Mouse (Mus musculus) heart, embryonic 11.5 days (tissue): Measurements from ENCODE around the gene Cx3cr1. TPM values are rescaled to one million over a fixed set of nuclear protein-coding genes. Genes with fewer than 3 reads are reported as not detected.

Source experiments
- ATAC-seq: fragments of 200-750 bp; cut with Nextera tagmentation; replicated peaks from 2 replicates; pipeline ENCODE4 v1.8.0; 2017; ENCODE audit warnings: moderate library complexity; ENCODE audit not compliant: insufficient number of reproducible peaks, low FRiP score, low TSS enrichment
- H3K27ac ChIP-seq: fragments of 300-500 bp; sonication (generic); 2 replicates; pipeline ENCODE4 v1.5.1; 2014; ENCODE audit warnings: mild to moderate bottlenecking, low read depth, low read length
- H3K27me3 ChIP-seq: fragments of 300-500 bp; sonication (generic); 2 replicates; pipeline ENCODE4 v1.6.1; 2014; ENCODE audit warnings: mild to moderate bottlenecking, low read length, mixed read lengths; ENCODE audit not compliant: control insufficient read depth, insufficient read depth
- H3K36me3 ChIP-seq: fragments of 300-500 bp; sonication (generic); 2 replicates; pipeline ENCODE4 v1.6.1; 2014; ENCODE audit warnings: mild to moderate bottlenecking, low read length, moderate library complexity, mixed read lengths; ENCODE audit not compliant: control insufficient read depth, insufficient read depth
- H3K4me1 ChIP-seq: fragments of 300-500 bp; sonication (generic); 2 replicates; pipeline ENCODE4 v1.6.1; 2014; ENCODE audit warnings: low read length; ENCODE audit not compliant: control insufficient read depth, insufficient read depth
- H3K4me2 ChIP-seq: fragments of 300-500 bp; sonication (generic); 2 replicates; pipeline ENCODE4 v1.6.1; 2014; ENCODE audit warnings: mild to moderate bottlenecking, moderate library complexity
- H3K4me3 ChIP-seq: fragments of 300-500 bp; sonication (generic); 2 replicates; pipeline ENCODE4 v1.5.1; 2014; ENCODE audit warnings: low read depth, low read length
- H3K9ac ChIP-seq: fragments of 300-500 bp; sonication (generic); 2 replicates; pipeline ENCODE4 v1.6.1; 2014; ENCODE audit warnings: mild to moderate bottlenecking, low read depth, low read length, moderate library complexity
- H3K9me3 ChIP-seq: fragments of 300-500 bp; sonication (generic); replicated peaks from 2 replicates; pipeline ENCODE4 v1.6.1; 2016; ENCODE audit warnings: low read length; ENCODE audit not compliant: control insufficient read depth
- WGBS: fragments of 180-500 bp; shearing (Covaris S2); extraction: QIAGEN DNeasy Blood & Tissue Kit; methylation state at CpG from one replicate; pipeline ENCODE4 v1.1.7; 2014; ENCODE audit not compliant: insufficient replicate concordance; 5-methylcytosine and 5-hydroxymethylcytosine counted together
- polyA plus RNA-seq: library from polyadenylated mRNA; unstranded; fragments of >200 nt; fragmentation: Nextera tagmentation; extraction: Ambion mirVana; gene quantifications from 2 replicates; pipeline ENCODE4 v1.2.1, GENCODE M21; 2014

Cx3cr1 gene
- polyA plus RNA-seq, 1 experiment from 2014 or later, result 3.1 TPM

DNA sequence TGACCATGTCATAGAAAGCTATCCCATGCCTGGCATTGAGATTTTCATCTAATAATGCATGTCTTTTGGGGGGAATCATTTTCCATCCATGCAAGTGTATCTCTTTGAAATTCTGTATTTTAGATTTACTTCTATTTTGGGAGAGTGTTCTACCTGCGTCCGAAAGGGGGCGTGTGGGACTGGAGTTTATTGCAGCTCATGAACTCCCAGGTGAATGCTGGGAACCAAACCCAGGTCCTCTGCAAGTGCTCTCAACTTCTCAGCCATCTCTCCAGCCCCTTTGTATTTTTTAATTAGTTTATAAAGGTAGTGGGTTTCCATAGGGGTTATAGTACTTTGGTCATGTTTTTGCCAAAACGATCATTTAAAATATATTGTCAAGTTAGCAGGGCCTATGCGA lies 175.8 kb downstream of the Cx3cr1 start:
- Histone ChIP-seq H3K4me2 (peak overlapping the region; percentile 77), H3K27me3 (no peaks in the 10 kb centered on the region), H3K9ac (peak overlapping the region; percentile 73; the same call in 1 of the 2 replicates), H3K4me1 (peaks cover 9% of the 10 kb centered on the region), H3K27ac (no peak overlapping the region), H3K9me3 (no peaks in the 10 kb centered on the region), H3K36me3 (no peaks in the 10 kb centered on the region), H3K4me3 (no peak overlapping the region; the same call in 1 of the 2 replicates)
- no peak for ATAC-seq
- WGBS, result 84% methylated on average over 5 of the region's 5 CpGs

DNA sequence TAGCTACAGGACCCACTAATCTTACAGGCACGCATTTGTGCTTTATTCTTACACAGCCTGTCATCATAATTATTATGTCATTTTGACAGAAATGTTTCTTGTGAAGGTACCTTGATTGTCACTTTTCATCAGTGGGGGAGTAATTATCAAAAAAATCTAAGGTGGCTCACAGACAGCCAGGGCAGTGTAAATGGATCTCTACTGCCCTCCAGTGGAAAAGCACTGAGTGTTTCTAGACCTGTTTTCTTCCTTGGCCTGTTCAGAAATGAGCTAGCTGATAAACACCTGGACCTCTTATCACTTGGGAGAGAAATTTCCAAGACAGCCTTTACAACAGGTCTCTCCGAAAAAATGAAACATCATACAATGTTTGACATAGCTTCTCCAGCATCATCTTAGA lies 179.0 kb downstream of the Cx3cr1 start:
- H3K4me3 ChIP-seq, result no peak overlapping the region
- no peaks in the 10 kb centered on the region for H3K36me3 ChIP-seq
- H3K27ac ChIP-seq, result no peak overlapping the region
- H3K27me3 ChIP-seq, result no peaks in the 10 kb centered on the region
- no peaks in the 10 kb centered on the region for H3K9me3 ChIP-seq
- H3K9ac ChIP-seq, result no peak overlapping the region
- no peak overlapping the region for H3K4me2 ChIP-seq
- no peak for ATAC-seq
- WGBS, result 50% methylated on average over 2 of the region's 2 CpGs
- peaks cover 4% of the 10 kb centered on the region for H3K4me1 ChIP-seq

DNA sequence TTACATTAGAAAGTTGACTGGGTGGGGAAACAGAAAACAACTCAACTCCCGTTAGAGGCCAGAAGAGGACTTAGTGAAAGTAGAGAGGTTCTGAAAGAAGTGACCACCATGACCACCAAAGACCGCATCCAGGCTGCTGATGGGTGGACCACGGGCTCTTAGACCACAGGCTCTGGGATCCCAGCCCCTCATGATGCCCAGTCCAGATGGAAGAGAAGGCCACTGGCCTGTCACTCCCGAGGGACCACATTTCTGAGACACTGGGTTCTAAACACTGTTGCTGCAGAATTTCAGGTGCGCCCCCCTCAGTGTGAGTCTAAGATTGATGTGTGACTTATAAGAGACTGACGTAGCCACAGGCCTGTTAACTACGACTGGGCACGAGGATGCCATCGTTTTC lies 180.2 kb downstream of the Cx3cr1 start:
- no peak overlapping the region for H3K4me3 ChIP-seq
- no peaks in the 10 kb centered on the region; the same call in 1 of the 2 replicates for H3K4me1 ChIP-seq
- H3K9me3 ChIP-seq, result no peaks in the 10 kb centered on the region
- WGBS, result 84% methylated on average over 9 of the region's 9 CpGs
- no peaks in the 10 kb centered on the region for H3K36me3 ChIP-seq
- ATAC-seq, result no peak
- no peak overlapping the region for H3K9ac ChIP-seq
- no peaks in the 10 kb centered on the region for H3K27me3 ChIP-seq
- no peak overlapping the region for H3K27ac ChIP-seq
- no peak overlapping the region for H3K4me2 ChIP-seq

DNA sequence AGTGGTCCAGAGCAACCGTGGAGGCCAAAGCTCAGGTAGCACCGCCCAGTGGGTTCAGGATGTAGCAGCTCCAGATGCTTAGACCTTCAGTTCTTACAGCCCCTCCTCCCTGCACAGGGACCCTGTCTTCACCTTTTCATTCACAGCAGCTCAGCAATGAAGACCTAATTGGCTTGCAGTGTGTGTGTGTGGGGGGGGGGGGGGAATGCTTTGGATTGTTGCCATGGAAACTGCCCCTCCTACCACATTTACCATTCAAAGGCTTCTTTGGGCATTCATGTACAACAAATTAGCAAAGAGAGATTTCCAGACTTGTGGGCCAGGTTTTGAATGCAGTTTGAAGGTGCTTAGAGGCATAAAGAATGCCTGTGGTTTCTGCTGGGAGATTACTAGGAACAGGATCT lies 180.8 kb downstream of the Cx3cr1 start:
- WGBS, result 66% methylated on average over 2 of the region's 2 CpGs

DNA sequence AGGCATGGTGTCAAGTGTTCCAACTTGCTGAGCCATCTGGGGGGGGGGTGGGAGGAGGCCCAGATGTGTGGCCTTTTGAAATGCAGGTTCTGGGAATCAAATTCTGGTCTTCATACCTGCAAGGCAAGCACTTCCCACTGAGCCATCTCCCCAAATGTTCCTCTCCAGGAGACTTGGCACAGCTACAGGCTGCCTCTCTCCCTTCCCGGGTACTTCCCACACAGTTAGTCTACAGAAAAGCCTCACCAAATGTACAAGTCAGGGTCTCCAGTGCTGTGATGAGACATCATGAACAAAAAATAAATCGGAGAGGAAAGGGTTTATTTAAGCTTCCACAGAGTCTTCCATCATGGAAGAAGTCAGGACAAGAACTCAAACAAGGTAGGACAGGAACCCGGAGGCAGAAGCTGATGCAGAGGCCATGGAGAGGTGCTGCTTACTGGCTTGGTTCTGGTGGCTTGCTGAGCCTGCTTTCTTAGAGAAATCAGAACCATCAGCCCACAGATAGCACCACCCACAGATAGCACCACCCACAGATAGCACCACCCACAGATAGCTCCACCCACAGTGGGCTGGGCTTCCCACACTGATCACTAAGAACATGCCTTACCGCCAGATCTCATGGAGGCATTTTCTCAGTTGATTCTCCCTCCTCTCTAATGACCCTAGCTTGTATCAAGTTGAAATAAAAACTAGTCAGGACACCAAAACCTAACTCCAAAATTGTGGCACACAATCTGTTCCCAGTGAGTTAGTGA lies 182.4 kb downstream of the Cx3cr1 start:
- Histone ChIP-seq H3K36me3 (no peaks in the 10 kb centered on the region), H3K9ac (no peak overlapping the region), H3K27me3 (no peaks in the 10 kb centered on the region), H3K9me3 (no peaks in the 10 kb centered on the region), H3K27ac (no peak overlapping the region), H3K4me3 (no peak overlapping the region), H3K4me1 (no peaks in the 10 kb centered on the region), H3K4me2 (no peak overlapping the region)
- no peak for ATAC-seq
- WGBS, result 67% methylated on average over 4 of the region's 4 CpGs

More for the DNA sequence above, 180.8 kb downstream of the Cx3cr1 start:
- no peaks in the 10 kb centered on the region for H3K27me3 ChIP-seq
- H3K4me3 ChIP-seq, result no peak overlapping the region
- no peak for ATAC-seq
- H3K4me1 ChIP-seq, result no peaks in the 10 kb centered on the region
- no peak overlapping the region for H3K4me2 ChIP-seq
- no peak overlapping the region for H3K9ac ChIP-seq
- H3K9me3 ChIP-seq, result no peaks in the 10 kb centered on the region
- no peaks in the 10 kb centered on the region for H3K36me3 ChIP-seq
- no peak overlapping the region for H3K27ac ChIP-seq

DNA sequence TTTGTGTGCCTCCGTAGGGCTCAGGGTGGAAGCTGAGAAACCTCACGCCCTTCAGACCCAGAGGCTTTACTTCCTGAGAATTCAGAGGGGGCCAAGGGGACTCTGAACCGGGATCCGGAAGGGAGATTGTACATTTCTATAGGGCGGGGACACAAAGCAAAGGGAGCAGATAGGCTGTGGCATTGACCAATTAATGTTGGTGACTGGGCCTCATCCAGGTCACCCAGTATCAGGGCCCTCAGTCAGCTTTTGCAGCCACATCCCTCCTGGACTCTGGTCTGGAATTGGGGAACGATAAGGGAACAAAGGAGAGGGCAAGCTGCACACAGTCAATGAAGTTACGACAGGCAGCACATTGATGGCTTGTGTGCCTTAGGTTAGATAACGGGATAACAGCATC lies 215.5 kb downstream of the Cx3cr1 start:
- H3K27me3 ChIP-seq, result no peaks in the 10 kb centered on the region
- no peak for ATAC-seq

DNA sequence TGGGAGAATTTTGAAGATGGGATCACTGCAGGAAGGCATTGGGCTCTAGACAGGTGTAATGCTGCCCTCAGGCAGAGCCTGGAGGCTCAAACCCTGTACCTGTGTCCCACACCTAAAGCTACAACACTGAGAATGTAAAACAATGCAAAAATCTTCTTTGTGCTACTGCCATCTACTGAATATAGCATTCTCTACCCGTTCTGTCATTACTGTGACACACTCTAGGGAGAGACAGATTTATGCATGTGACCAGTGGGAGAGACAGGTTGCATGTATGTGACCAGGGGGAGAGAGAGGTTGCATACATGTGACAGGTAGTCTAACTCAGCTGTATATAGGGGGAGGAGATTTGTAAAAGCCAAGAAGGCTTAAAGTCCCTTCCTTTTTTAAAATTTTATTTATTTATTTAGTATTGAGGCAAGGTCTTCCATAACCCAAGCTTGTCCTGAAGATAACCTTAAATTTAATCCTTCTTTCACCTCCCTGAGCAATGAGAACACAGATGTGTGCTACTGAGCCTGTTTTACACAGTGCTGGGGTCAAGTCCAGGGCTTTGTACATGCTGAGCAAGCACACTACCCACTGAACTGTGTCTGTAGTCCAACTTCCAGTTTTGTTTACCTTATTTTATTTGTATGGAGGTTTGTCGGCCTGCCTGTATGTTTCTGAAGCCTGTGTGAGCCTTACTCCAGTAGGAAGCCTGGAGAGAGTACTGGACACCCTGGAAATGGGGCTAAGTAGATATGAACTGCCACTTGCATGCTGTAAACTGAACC lies 216.4 kb downstream of the Cx3cr1 start:
- no peak overlapping the region for H3K4me3 ChIP-seq
- H3K36me3 ChIP-seq, result no peaks in the 10 kb centered on the region
- no peak overlapping the region for H3K9ac ChIP-seq
- no peaks in the 10 kb centered on the region for H3K9me3 ChIP-seq
- H3K4me1 ChIP-seq, result no peaks in the 10 kb centered on the region
- no peak for ATAC-seq
- no peak overlapping the region for H3K4me2 ChIP-seq
- no peak overlapping the region for H3K27ac ChIP-seq
- no peaks in the 10 kb centered on the region for H3K27me3 ChIP-seq
- WGBS, result 73% methylated on average over 2 of the region's 2 CpGs

More for the DNA sequence above, 215.5 kb downstream of the Cx3cr1 start:
- Histone ChIP-seq H3K4me2 (no peak overlapping the region), H3K4me1 (no peaks in the 10 kb centered on the region), H3K9me3 (no peaks in the 10 kb centered on the region), H3K27ac (no peak overlapping the region), H3K36me3 (no peaks in the 10 kb centered on the region), H3K4me3 (no peak overlapping the region), H3K9ac (no peak overlapping the region)
- 53% methylated on average over 8 of the region's 8 CpGs for WGBS

DNA sequence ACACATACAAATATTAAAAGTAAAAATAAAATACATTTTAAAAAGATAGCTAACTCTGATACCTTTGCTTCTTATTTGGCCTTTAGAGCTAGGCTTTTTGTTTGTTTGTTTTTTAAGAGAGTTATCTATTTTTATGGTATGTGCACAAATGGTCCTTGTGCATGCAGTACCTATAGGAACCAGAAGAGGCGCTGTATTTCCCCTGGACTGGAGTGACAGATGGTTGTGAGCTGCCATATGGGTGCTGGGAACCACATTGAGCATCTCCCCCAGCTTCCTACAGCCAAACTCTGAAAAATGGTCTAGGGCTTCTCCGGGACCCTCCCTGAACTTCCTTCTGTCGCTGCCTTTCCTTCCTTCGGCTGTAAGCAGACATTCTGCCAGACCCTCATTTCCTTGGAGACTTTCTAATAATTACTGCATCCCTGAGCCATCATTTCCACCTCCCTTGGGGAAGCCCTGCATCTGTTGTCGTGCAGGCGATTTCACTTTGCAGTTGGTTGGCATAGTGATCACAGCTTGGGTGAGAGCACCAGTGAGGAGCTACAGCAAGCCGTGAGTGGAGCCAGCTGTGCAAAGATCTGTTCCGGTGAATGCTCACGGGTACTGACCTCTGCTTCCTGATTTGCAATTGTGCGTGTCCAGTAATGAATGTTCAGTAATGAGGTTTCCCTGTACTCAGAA lies 217.2 kb downstream of the Cx3cr1 start:
- no peaks in the 10 kb centered on the region for H3K4me1 ChIP-seq
- H3K4me3 ChIP-seq, result no peak overlapping the region
- WGBS, result 78% methylated on average over 10 of the region's 10 CpGs
- no peak for ATAC-seq
- H3K36me3 ChIP-seq, result no peaks in the 10 kb centered on the region
- H3K9me3 ChIP-seq, result no peaks in the 10 kb centered on the region
- H3K4me2 ChIP-seq, result no peak overlapping the region
- no peak overlapping the region for H3K9ac ChIP-seq
- 0 out of 2 replicates have a peak, but pooled peaks cover 3% of the 10 kb centered on the region for H3K27me3 ChIP-seq
- no peak overlapping the region for H3K27ac ChIP-seq
